Mouse (Mus musculus) kidney, postnatal 25 days (tissue): Measurements from ENCODE around the gene Pgam5.

ENCODE experiments used
- DNase-seq, 2 experiments: peaks; one replicate each; pipeline ENCODE4 v3.0.0; 2021; ENCODE audit warnings: mixed read lengths in 2 of 2

Gene Pgam5

GRCm38 (mm10) chr5:110230401-110230779 is 39.3 kb downstream of the Pgam5 start:
- no peak for DNase-seq

- DNase-seq, result no peak
Observed at GRCm38 (mm10) chr5:110227336-110227883, 42.3 kb downstream of the Pgam5 start.

GRCm38 (mm10) chr5:110225056-110225455 is 44.7 kb downstream of the Pgam5 start:
- DNase-seq, result no peak

GRCm38 (mm10) chr5:110222757-110223156 is 47.0 kb downstream of the Pgam5 start:
- no peak for DNase-seq

- no peak for DNase-seq
Observed at GRCm38 (mm10) chr5:110220331-110220730, 49.4 kb downstream of the Pgam5 start.

GRCm38 (mm10) chr5:110216780-110217179 is 52.9 kb downstream of the Pgam5 start:
- DNase-seq, result no peak

GRCm38 (mm10) chr5:110211312-110211711 is 58.4 kb downstream of the Pgam5 start:
- DNase-seq, result no peak
